Mouse (Mus musculus) small intestine, adult 2 months (tissue): ENCODE results near the gene Gm10717.
"Not testable (repeated sequence)": the region's sequence is repeated elsewhere in the genome, so short reads cannot be mapped to it uniquely, and the experiment has no call there.

Experiments used
- CTCF ChIP-seq: fragments of 200-500 bp; IDR thresholded peaks from 2 replicates; pipeline ENCODE4 v1.5.1; 2012; ENCODE audit warnings: low read depth, mild to moderate bottlenecking, control low read depth, inconsistent platforms, low read length, moderate library complexity, mixed read lengths; ENCODE audit not compliant: insufficient replicate concordance, insufficient read length; ENCODE audit errors: extremely low read depth
- POLR2A ChIP-seq: fragments of 200-500 bp; IDR thresholded peaks from 2 replicates; pipeline ENCODE4 v1.6.1; 2012; ENCODE audit warnings: low read depth, mild to moderate bottlenecking, control low read depth, inconsistent platforms, low read length, moderate library complexity

GRCm38 (mm10) chr9:3006636-3007035, 18.6 kb upstream of the Gm10717 start:
- TF ChIP-seq CTCF, POLR2A: not testable (repeated sequence)
